Mouse (Mus musculus) cerebellum, adult 2 months (tissue): ENCODE measurements around the gene Fam155a.

ENCODE experiments used
- CTCF ChIP-seq: fragments of 200-500 bp; IDR thresholded peaks from 2 replicates; pipeline ENCODE4 v1.5.1; 2011; ENCODE audit warnings: low read depth, mild to moderate bottlenecking, control low read depth, low read length, moderate library complexity, borderline replicate concordance; ENCODE audit not compliant: insufficient read depth
- POLR2A ChIP-seq: fragments of 200-500 bp; IDR thresholded peaks from 2 replicates; pipeline ENCODE4 v1.6.1; 2011; ENCODE audit warnings: low read length, control low read depth, borderline replicate concordance; ENCODE audit not compliant: insufficient read depth

DNA sequence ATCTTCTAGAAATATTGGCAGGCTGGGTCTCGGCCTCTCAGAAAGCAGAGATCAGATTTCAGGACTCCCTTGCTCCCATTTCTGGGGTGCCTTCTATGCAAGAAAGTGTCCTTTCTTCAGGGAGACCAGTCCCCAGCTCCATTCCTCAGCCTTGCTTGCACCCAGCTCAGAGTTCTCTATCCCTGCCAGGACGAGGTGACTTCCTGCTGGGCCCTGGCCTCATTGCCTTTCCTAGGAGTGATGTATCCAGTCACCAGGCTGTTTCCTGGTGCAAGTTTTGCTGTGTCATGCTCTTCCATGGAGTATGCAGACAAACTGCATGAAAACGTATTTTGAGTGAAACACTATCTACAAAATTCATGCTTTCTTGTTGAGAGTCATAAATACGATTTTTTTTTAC, 342.1 kb downstream of the Fam155a start:
- TF ChIP-seq CTCF (no peak), POLR2A (no peak)
